Mouse (Mus musculus): Measurements from ENCODE around the gene Adcy3. TPM values are rescaled to one million over a fixed set of nuclear protein-coding genes. Genes with fewer than 3 reads are reported as not detected.
A peak's percentile ranks its signal among the peaks of the same experiment; 100 is the strongest.

Adcy3 gene
- total and polyA plus RNA-seq, 3 experiments = 0.13 to 0.34 (median 0.13) TPM

- Histone ChIP-seq H3K4me3 (replicated peaks in 1 of 3; ENCODE audit: low read depth in 2 of 3, low read length in 2 of 3, poor library complexity in 1 of 3) (peak within 1 kb of the TSS; percentile 72 to 92 (median 81)), H3K36me3 (replicated peaks in 1 of 2; ENCODE audit: control insufficient read depth in 1 of 2, insufficient read depth in 1 of 2, low read length in 1 of 2) (peaks cover 19 to 50% of the 10 kb centered on the region in 2 experiments), H3K4me1 (ENCODE audit: control insufficient read depth in 1 of 2, insufficient read depth in 2 of 2) (peaks cover 2 to 31% of the 10 kb centered on the region in 2 experiments; a peak in 3 of 4 replicates), H3K4me2 (ENCODE audit: insufficient read depth, low read depth, poor library complexity, severe bottlenecking) (peak within 1 kb of the TSS; percentile 92), H3K9me3 (replicated peaks; ENCODE audit: low read length) (no peaks in the 10 kb centered on the region), H3K9ac (ENCODE audit: insufficient read depth, low read depth) (peak within 1 kb of the TSS; percentile 67), H3K27me3 (replicated peaks) (no peaks in the 10 kb centered on the region), H3K79me2 (replicated peaks; ENCODE audit: control insufficient read depth, extremely low read depth, insufficient read depth, poor library complexity, severe bottlenecking) (peaks cover 32% of the 10 kb centered on the region), H3K27ac (ENCODE audit: insufficient read depth, low read depth) (peak within 1 kb of the TSS; percentile 94)
- in situ Hi-C loops (cut with MboI; ENCODE audit: low pct_ligation_motif_present, low pct_unique_long_range_greater_than_20kb, low sequenced_read_pairs) = loop anchor here (25.0 kb wide), 2 partner anchors 303 to 603 kb away; partner anchors contain the start of genes Fkbp1b and Wdcp
- dilution Hi-C loops (cut with MboI; ENCODE audit: extremely low pct_ligation_motif_present, extremely low pct_unique_long_range_greater_than_20kb, low sequenced_read_pairs) = no loop called here
- peak; percentile 96 for DNase-seq (ENCODE audit: extremely low read depth)
- TF ChIP-seq MAX (IDR thresholded peaks at IDR 0.05; ENCODE audit: low read length) (peak; percentile 85), ZMIZ1 (IDR thresholded peaks at IDR 0.05; ENCODE audit: low read depth, low read length) (peak; percentile 75), ELF1 (IDR thresholded peaks at IDR 0.05; ENCODE audit: low read depth, low read length) (peak; percentile 98), TBP (conservative IDR thresholded peaks at IDR 0.05; ENCODE audit: low read depth, low read length) (peak; percentile 85), POLR2AphosphoS2 (IDR thresholded peaks at IDR 0.05; ENCODE audit: low read depth, low read length) (peak; percentile 81; the same call in 1 of the 2 replicates), MEF2A (IDR thresholded peaks at IDR 0.05; ENCODE audit: borderline replicate concordance, low read depth, low read length) (no peak), USF2 (conservative IDR thresholded peaks at IDR 0.05; ENCODE audit: low read depth, low read length) (no peak), MXI1 (IDR thresholded peaks at IDR 0.05; ENCODE audit: low read depth, low read length) (peak; percentile 93), MYC (IDR thresholded peaks at IDR 0.05; ENCODE audit: low read depth, low read length) (peak; percentile 67), NELFE (IDR thresholded peaks at IDR 0.05; ENCODE audit: low read depth, low read length) (peak; percentile 75), TCF12 (IDR thresholded peaks at IDR 0.05; ENCODE audit: low read depth, low read length) (peak; percentile 37), HCFC1 (IDR thresholded peaks at IDR 0.05; ENCODE audit: low read depth, low read length) (peak; percentile 92), SIN3A (IDR thresholded peaks at IDR 0.05; ENCODE audit: low read length) (peak; percentile 98), JUN (IDR thresholded peaks at IDR 0.05; ENCODE audit: insufficient read depth, low read depth, low read length) (no peak), UBTF (IDR thresholded peaks at IDR 0.05; ENCODE audit: low read depth, low read length) (no peak), CHD1 (IDR thresholded peaks at IDR 0.05; ENCODE audit: low read depth, low read length) (no peak), ZC3H11A (IDR thresholded peaks at IDR 0.05; ENCODE audit: low read depth, low read length) (no peak), NRF1 (IDR thresholded peaks at IDR 0.05; ENCODE audit: low read depth, low read length) (peak; percentile 99), CHD2 (IDR thresholded peaks at IDR 0.05; ENCODE audit: low read length) (no peak; the same call in none of the 2 replicates), POLR2A (IDR thresholded peaks at IDR 0.05; ENCODE audit: low read depth, low read length) (peak; percentile 83), RAD21 (IDR thresholded peaks at IDR 0.05; ENCODE audit: low read depth, low read length) (no peak), GABPA (IDR thresholded peaks at IDR 0.05; ENCODE audit: insufficient replicate concordance, low read depth, low read length) (peak; percentile 14; the same call in 1 of the 2 replicates), IRF4 (IDR thresholded peaks at IDR 0.05; ENCODE audit: low read depth, low read length) (peak; percentile 50), E2F4 (IDR thresholded peaks at IDR 0.05; ENCODE audit: insufficient replicate concordance, low read depth, low read length) (peak; percentile 96), KAT2A (IDR thresholded peaks at IDR 0.05; ENCODE audit: insufficient replicate concordance, low read length) (peak; percentile 90; the same call in 1 of the 2 replicates), PAX5 (IDR thresholded peaks at IDR 0.05; ENCODE audit: low read length) (no peak), ETS1 (conservative IDR thresholded peaks at IDR 0.05; ENCODE audit: low read depth, low read length) (no peak), RCOR1 (conservative IDR thresholded peaks at IDR 0.05; ENCODE audit: low read depth, low read length) (no peak), MAZ (IDR thresholded peaks at IDR 0.05; ENCODE audit: low read depth, low read length) (peak; percentile 82), CTCF (conservative IDR thresholded peaks at IDR 0.05 in 1 of 2, IDR thresholded peaks at IDR 0.05 in 1 of 2; ENCODE audit: low read depth in 2 of 2, low read length in 2 of 2) (no peak)
Measured at GRCm38 (mm10) chr12:4233572-4234508, 100.9 kb downstream of the Adcy3 start, which contains the start of the genes Ptrhd1 and Cenpo. Gene Ptrhd1 (plus strand): TSS chr12:4234027. Gene Cenpo (minus strand): TSS chr12:4234294.

Data from CH12.LX (cell line).